15 mouse cellular contexts compared by ENCODE assay signal in genomic region chr1:83505386-83505785, GRCm38 (mm10).
DNase-seq lines count a peak whose midpoint lies in the region; ATAC-seq and TF ChIP-seq lines count a peak whose summit lies in the region.
"Had no signal": no experiment of that assay in that cellular context is flagged by ENCODE, and none has a peak within 500 bp of the region (broad histone marks: within the 10 kb centered on the region; RNA-seq: fewer than 3 reads in every experiment).

No protein-coding gene starts in this region.

- TF ChIP-seq CTCF in forebrain, postnatal 0 days (IDR thresholded peaks at IDR 0.05; ENCODE audit: low read depth) = no peak
- no peak for TF ChIP-seq CTCF in kidney, adult 2 months (conservative IDR thresholded peaks at IDR 0.05; ENCODE audit: insufficient read depth, insufficient read length, low read depth, low read length)

- no peak overlapping the region for H3K9ac ChIP-seq in heart, embryonic 16.5 days (ENCODE audit: low read length)
- no peak overlapping the region for H3K9ac ChIP-seq in heart, embryonic 12.5 days
- H3K9ac ChIP-seq in forebrain, postnatal 0 days = no peak overlapping the region
- H3K9ac ChIP-seq: embryonic facial prominence, embryonic 12.5 days; limb, embryonic 13.5 days; stomach, embryonic 15.5 days had no signal

- no peaks in the 10 kb centered on the region for H3K4me1 ChIP-seq in heart, embryonic 16.5 days (ENCODE audit: control insufficient read depth, insufficient read depth, low read length)
- no peaks in the 10 kb centered on the region for H3K4me1 ChIP-seq in heart, embryonic 12.5 days (replicated peaks)
- H3K4me1 ChIP-seq in forebrain, postnatal 0 days (ENCODE audit: insufficient read depth) = no peaks in the 10 kb centered on the region
- no peaks in the 10 kb centered on the region for H3K4me1 ChIP-seq in kidney, adult 2 months (ENCODE audit: control insufficient read depth, insufficient read depth, low read length)
- H3K4me1 ChIP-seq: embryonic facial prominence, embryonic 12.5 days; limb, embryonic 13.5 days; stomach, embryonic 15.5 days had no signal

- TF ChIP-seq POLR2A in kidney, adult 2 months (IDR thresholded peaks at IDR 0.05; ENCODE audit: low read depth, low read length) = no peak

- peak; percentile 22 to 25 for DNase-seq in right cerebral cortex, adult 2 months (ENCODE audit: low spot score in 2 of 2)
- no peak for DNase-seq in right cerebral cortex, postnatal 4 days
- DNase-seq in forebrain, postnatal 0 days = peak; percentile 17
- DNase-seq in kidney, adult 2 months = no peak
- DNase-seq in testis, postnatal 14 days (ENCODE audit: low spot score) = no peak
- DNase-seq in ovary, postnatal 14 days (ENCODE audit: low spot score) = no peak
- DNase-seq: lung, adult 18-20 months; thymus, postnatal 4 days had no signal

- ATAC-seq in heart, embryonic 16.5 days (replicated peaks; ENCODE audit: extremely low read depth, insufficient read depth, low FRiP score) = peak; percentile 76; the same call in 1 of the 2 replicates
- ATAC-seq in heart, embryonic 12.5 days (ENCODE audit: insufficient number of reproducible peaks, low FRiP score) = no peak
- no peak for ATAC-seq in forebrain, postnatal 0 days
- ATAC-seq: CD4-positive, CD25-positive, alpha-beta regulatory T cell, adult 4 months; intestine, embryonic 16.5 days had no signal

- H3K27me3 ChIP-seq in heart, embryonic 16.5 days (ENCODE audit: control insufficient read depth, insufficient read depth, low read length) = no peaks in the 10 kb centered on the region
- H3K27me3 ChIP-seq in heart, embryonic 12.5 days (replicated peaks) = no peaks in the 10 kb centered on the region
- H3K27me3 ChIP-seq in forebrain, postnatal 0 days (ENCODE audit: insufficient read depth, low read length) = no peaks in the 10 kb centered on the region
- H3K27me3 ChIP-seq in kidney, adult 2 months (replicated peaks; ENCODE audit: control insufficient read depth, insufficient read depth, low read length) = no peaks in the 10 kb centered on the region
- H3K27me3 ChIP-seq: embryonic facial prominence, embryonic 12.5 days; limb, embryonic 13.5 days; stomach, embryonic 15.5 days had no signal

- 28% methylated on average over 2 of the region's 2 CpGs for WGBS in heart, embryonic 16.5 days
- 23% methylated on average over 2 of the region's 2 CpGs for WGBS in heart, embryonic 12.5 days
- 59% methylated on average over 2 of the region's 2 CpGs for WGBS in forebrain, postnatal 0 days
- 72% methylated on average over 2 of the region's 2 CpGs for WGBS in kidney, adult 2 months

- no peak overlapping the region for H3K27ac ChIP-seq in heart, embryonic 16.5 days (ENCODE audit: low read length)
- H3K27ac ChIP-seq in heart, embryonic 12.5 days (ENCODE audit: poor library complexity, severe bottlenecking) = no peak overlapping the region
- H3K27ac ChIP-seq in forebrain, postnatal 0 days (ENCODE audit: low read depth, low read length) = no peak overlapping the region
- H3K27ac ChIP-seq in kidney, adult 2 months (ENCODE audit: insufficient read depth, low read depth, low read length) = no peak overlapping the region
- H3K27ac ChIP-seq: embryonic facial prominence, embryonic 12.5 days; limb, embryonic 13.5 days; stomach, embryonic 15.5 days had no signal

- no peak overlapping the region for H3K4me3 ChIP-seq in heart, embryonic 16.5 days (ENCODE audit: low read length)
- no peak overlapping the region for H3K4me3 ChIP-seq in heart, embryonic 12.5 days
- H3K4me3 ChIP-seq in forebrain, postnatal 0 days (ENCODE audit: low read depth, low read length) = no peak overlapping the region
- H3K4me3 ChIP-seq in kidney, adult 2 months (ENCODE audit: insufficient read depth, low read depth, low read length) = no peak overlapping the region
- H3K4me3 ChIP-seq: embryonic facial prominence, embryonic 12.5 days; limb, embryonic 13.5 days; stomach, embryonic 15.5 days had no signal

- H3K36me3 ChIP-seq in heart, embryonic 16.5 days (ENCODE audit: control insufficient read depth, insufficient read depth) = no peaks in the 10 kb centered on the region
- H3K36me3 ChIP-seq in heart, embryonic 12.5 days = no peaks in the 10 kb centered on the region
- no peaks in the 10 kb centered on the region for H3K36me3 ChIP-seq in forebrain, postnatal 0 days (ENCODE audit: insufficient read depth)
- H3K36me3 ChIP-seq in kidney, adult 2 months (ENCODE audit: control insufficient read depth, insufficient read depth, low read length) = no peaks in the 10 kb centered on the region
- H3K36me3 ChIP-seq: embryonic facial prominence, embryonic 12.5 days; limb, embryonic 13.5 days; stomach, embryonic 15.5 days had no signal

- no peak overlapping the region for H3K4me2 ChIP-seq in heart, embryonic 16.5 days (ENCODE audit: low read depth, low read length)
- no peak overlapping the region for H3K4me2 ChIP-seq in heart, embryonic 12.5 days
- H3K4me2 ChIP-seq in forebrain, postnatal 0 days (ENCODE audit: low read depth) = no peak overlapping the region
- H3K4me2 ChIP-seq: embryonic facial prominence, embryonic 12.5 days; limb, embryonic 13.5 days; stomach, embryonic 15.5 days had no signal

- no peaks in the 10 kb centered on the region for H3K9me3 ChIP-seq in heart, embryonic 16.5 days (replicated peaks; ENCODE audit: control insufficient read depth, low read length)
- no peaks in the 10 kb centered on the region for H3K9me3 ChIP-seq in heart, embryonic 12.5 days (replicated peaks)
- H3K9me3 ChIP-seq in forebrain, postnatal 0 days (ENCODE audit: low read length) = no peaks in the 10 kb centered on the region
- H3K9me3 ChIP-seq: embryonic facial prominence, embryonic 12.5 days; limb, embryonic 13.5 days; stomach, embryonic 15.5 days had no signal

Comparison
In these comparisons a context has a peak if more than half of its experiments do, and no peak if none do; other contexts are left out.
1. DNase-seq: peak in right cerebral cortex, adult 2 months (2 of 2) and forebrain, postnatal 0 days (single experiment); none in right cerebral cortex, postnatal 4 days (single experiment), kidney, adult 2 months (single experiment), testis, postnatal 14 days (single experiment) and ovary, postnatal 14 days (single experiment).